Mouse (Mus musculus) embryonic facial prominence, embryonic 15.5 days (tissue): Measurements from ENCODE around the gene Usp38. TPM values are rescaled to one million over a fixed set of nuclear protein-coding genes. Genes with fewer than 3 reads are reported as not detected.

Experiments
- polyA plus RNA-seq: library from polyadenylated mRNA; unstranded; fragments of >200 nt; fragmentation: Nextera tagmentation; extraction: Ambion mirVana; gene quantifications from 2 replicates; pipeline ENCODE4 v1.2.1, GENCODE M21; 2015

Usp38 gene
- polyA plus RNA-seq, 1 experiment from 2014 or later: 18.3 TPM

Other genes starting within 250 kb of the Usp38 start
- gene Gab1, start 134.4 kb downstream of the Usp38 start, polyA plus RNA-seq: 22.7 and 24.8 TPM in 2 replicates